Mouse (Mus musculus) liver, adult 2 months (tissue): Measurements from ENCODE around the gene Ryr1.

Experiments
- CTCF ChIP-seq: fragments of 200-500 bp; IDR thresholded peaks from 2 replicates; pipeline ENCODE4 v1.5.1; 2011; ENCODE audit warnings: low read depth, low read length, control low read depth
- POLR2A ChIP-seq: fragments of 200-500 bp; IDR thresholded peaks from 2 replicates; pipeline ENCODE4 v1.6.1; 2011; ENCODE audit warnings: low read length, control low read depth; ENCODE audit not compliant: insufficient read depth; ENCODE audit errors: extremely low read depth

DNA sequence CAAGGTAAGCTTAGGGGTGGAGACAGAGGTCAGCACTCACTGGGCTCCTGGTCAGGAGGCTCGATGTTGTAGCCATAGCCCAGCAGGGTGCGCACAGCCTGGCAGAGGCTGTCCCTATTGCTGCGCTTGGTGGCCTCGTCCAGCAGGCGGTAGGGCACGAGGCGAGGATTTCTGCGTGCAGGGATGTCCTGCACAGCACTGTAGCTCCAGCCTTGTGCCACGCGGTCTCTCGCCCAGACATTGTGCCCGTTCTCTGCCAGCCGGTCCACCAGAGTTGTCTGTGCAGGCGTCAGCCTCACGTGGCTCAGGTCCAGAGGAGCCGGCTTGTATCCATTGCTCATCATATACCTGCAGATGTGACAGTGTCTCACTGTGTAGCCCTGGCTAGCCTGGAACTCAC lies 27.8 kb downstream of the Ryr1 start:
- TF ChIP-seq POLR2A = no peak
- TF ChIP-seq CTCF = no peak
